Mouse (Mus musculus) liver, adult 2 months (tissue): ENCODE data around the gene Cd40.

Source experiments
- CTCF ChIP-seq: fragments of 200-500 bp; IDR thresholded peaks from 2 replicates; pipeline ENCODE4 v1.5.1; 2011; ENCODE audit warnings: low read depth, low read length, control low read depth
- POLR2A ChIP-seq: fragments of 200-500 bp; IDR thresholded peaks from 2 replicates; pipeline ENCODE4 v1.6.1; 2011; ENCODE audit warnings: low read length, control low read depth; ENCODE audit not compliant: insufficient read depth; ENCODE audit errors: extremely low read depth

DNA sequence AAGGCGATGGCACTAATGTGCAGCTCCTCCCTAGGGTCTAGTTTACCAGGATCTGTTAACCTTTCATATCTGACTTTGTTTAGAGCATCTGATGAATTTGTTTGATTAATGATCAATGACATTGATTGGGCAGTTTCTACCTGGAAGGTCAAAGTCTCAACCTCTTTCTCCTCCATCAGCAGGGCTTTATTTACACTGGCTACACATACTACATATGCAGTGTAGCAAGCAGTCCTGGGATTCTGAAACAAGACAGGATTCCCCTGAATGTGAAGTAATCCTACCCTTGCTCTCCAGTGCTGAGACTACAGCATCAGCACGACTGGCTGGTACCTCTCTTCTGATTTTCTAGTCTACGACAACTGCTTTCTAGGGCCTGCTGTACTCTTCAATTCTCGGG lies 48.6 kb upstream of the Cd40 start:
- TF ChIP-seq CTCF (no peak), POLR2A (no peak)
